Mouse (Mus musculus) G1E (cell line): ENCODE results near the gene Haghl.

Experiments
- CTCF ChIP-seq: IDR thresholded peaks from 2 replicates; pipeline ENCODE4 v1.5.1; 2012; ENCODE audit warnings: low read depth, low read length, inconsistent platforms, mixed read lengths
- GATA1 ChIP-seq: IDR thresholded peaks from 2 replicates; pipeline ENCODE4 v1.6.1; 2012; ENCODE audit warnings: borderline replicate concordance, low read length, inconsistent platforms, mixed read lengths
- POLR2AphosphoS5 ChIP-seq: IDR thresholded peaks from 2 replicates; pipeline ENCODE4 v1.6.1; 2012; ENCODE audit warnings: low read depth, low read length, inconsistent platforms; ENCODE audit not compliant: insufficient replicate concordance
- TAL1 ChIP-seq: conservative IDR thresholded peaks from 2 replicates; pipeline ENCODE4 v1.6.1; 2012; ENCODE audit warnings: low read depth, low read length, inconsistent platforms, mixed read lengths

GRCm38 (mm10) chr17:25830806-25831431 is 45.4 kb upstream of the Haghl start:
- TF ChIP-seq CTCF, result no peak
- no peak for TF ChIP-seq TAL1
- TF ChIP-seq POLR2AphosphoS5, result no peak
- no peak for TF ChIP-seq GATA1
